Mouse (Mus musculus) hindbrain, embryonic 11.5 days (tissue): ENCODE results near the gene Gpr87. TPM values are rescaled to one million over a fixed set of nuclear protein-coding genes. Genes with fewer than 3 reads are reported as not detected.

Experiments used
- ATAC-seq: fragments of 200-750 bp; cut with Nextera tagmentation; 2 replicates; pipeline ENCODE4 v1.8.0; 2017; ENCODE audit warnings: mild to moderate bottlenecking, moderate TSS enrichment, moderate library complexity; ENCODE audit not compliant: low FRiP score
- DNase-seq: peaks from one replicate; pipeline ENCODE4 v3.0.0-alpha.2; 2015; ENCODE audit warnings: low spot score
- H3K27ac ChIP-seq: fragments of 300-500 bp; sonication (generic); 2 replicates; pipeline ENCODE4 v1.5.1; 2014; ENCODE audit warnings: mild to moderate bottlenecking, low read depth, low read length
- H3K27me3 ChIP-seq: fragments of 300-500 bp; sonication (generic); 2 replicates; pipeline ENCODE4 v1.6.1; 2014; ENCODE audit warnings: mild to moderate bottlenecking, low read length, moderate library complexity, mixed read lengths; ENCODE audit not compliant: control insufficient read depth, insufficient read depth
- H3K36me3 ChIP-seq: fragments of 300-500 bp; sonication (generic); 2 replicates; pipeline ENCODE4 v1.6.1; 2014; ENCODE audit warnings: mild to moderate bottlenecking, low read length, moderate library complexity, mixed read lengths; ENCODE audit not compliant: control insufficient read depth, insufficient read depth
- H3K4me1 ChIP-seq: fragments of 300-500 bp; sonication (generic); replicated peaks from 2 replicates; pipeline ENCODE4 v1.6.1; 2014; ENCODE audit warnings: low read length, mixed read lengths; ENCODE audit not compliant: control insufficient read depth, insufficient read depth
- H3K4me2 ChIP-seq: fragments of 300-500 bp; sonication (generic); replicated peaks from 2 replicates; pipeline ENCODE4 v1.6.1; 2014; ENCODE audit warnings: mild to moderate bottlenecking, low read depth, low read length
- H3K4me3 ChIP-seq: fragments of 300-500 bp; sonication (generic); 2 replicates; pipeline ENCODE4 v1.5.1; 2014; ENCODE audit warnings: low read depth, low read length
- H3K9ac ChIP-seq: fragments of 300-500 bp; sonication (generic); 2 replicates; pipeline ENCODE4 v1.6.1; 2014; ENCODE audit warnings: low read depth, low read length
- H3K9me3 ChIP-seq: fragments of 300-500 bp; sonication (generic); 2 replicates; pipeline ENCODE4 v1.6.1; 2016; ENCODE audit warnings: low read length; ENCODE audit not compliant: control insufficient read depth
- WGBS: fragments of 180-500 bp; shearing (Covaris S2); extraction: QIAGEN DNeasy Blood & Tissue Kit; methylation state at CpG from one replicate; pipeline ENCODE4 v1.1.7; 2014; 5-methylcytosine and 5-hydroxymethylcytosine counted together
- polyA plus RNA-seq: library from polyadenylated mRNA; unstranded; fragments of >200 nt; fragmentation: Nextera tagmentation; extraction: Ambion mirVana; gene quantifications from 2 replicates; pipeline ENCODE4 v1.2.1, GENCODE M21; 2014

Gpr87 gene
- polyA plus RNA-seq, 1 experiment from 2014 or later, result not detected

- DNase-seq, result no peak
- H3K4me3 ChIP-seq, result no peak overlapping the region
- H3K36me3 ChIP-seq, result no peaks in the 10 kb centered on the region
- 83% methylated on average over 8 of the region's 8 CpGs for WGBS
- H3K9ac ChIP-seq, result no peak overlapping the region
- ATAC-seq, result no peak
- H3K4me2 ChIP-seq, result no peak overlapping the region
- H3K27ac ChIP-seq, result no peak overlapping the region
- no peaks in the 10 kb centered on the region for H3K9me3 ChIP-seq
- no peaks in the 10 kb centered on the region for H3K27me3 ChIP-seq
- no peaks in the 10 kb centered on the region for H3K4me1 ChIP-seq
These were observed 9.1 kb upstream of the Gpr87 start for GRCm38 (mm10) chr3:59203802-59204520.

- no peak overlapping the region for H3K9ac ChIP-seq
- ATAC-seq, result no peak
- H3K27ac ChIP-seq, result no peak overlapping the region
- H3K9me3 ChIP-seq, result no peaks in the 10 kb centered on the region
- H3K4me1 ChIP-seq, result no peaks in the 10 kb centered on the region
- H3K4me3 ChIP-seq, result no peak overlapping the region
- no peaks in the 10 kb centered on the region for H3K36me3 ChIP-seq
- no peak overlapping the region for H3K4me2 ChIP-seq
- DNase-seq, result no peak
- WGBS, result 85% methylated on average over 4 of the region's 4 CpGs
- H3K27me3 ChIP-seq, result no peaks in the 10 kb centered on the region
These were observed 2.5 kb upstream of the Gpr87 start for GRCm38 (mm10) chr3:59197329-59197948.

GRCm38 (mm10) chr3:59194099-59194498 lies 805 bp downstream of the Gpr87 start:
- Histone ChIP-seq H3K4me2 (no peak overlapping the region), H3K9ac (no peak overlapping the region), H3K36me3 (no peaks in the 10 kb centered on the region), H3K9me3 (no peaks in the 10 kb centered on the region), H3K27me3 (no peaks in the 10 kb centered on the region), H3K4me1 (no peaks in the 10 kb centered on the region), H3K27ac (no peak overlapping the region), H3K4me3 (no peak overlapping the region)
- DNase-seq, result no peak
- no peak for ATAC-seq
- 90% methylated on average over 7 of the region's 7 CpGs for WGBS

- ATAC-seq, result no peak
- 97% methylated on average over 6 of the region's 6 CpGs for WGBS
- Histone ChIP-seq H3K27me3 (no peaks in the 10 kb centered on the region), H3K4me2 (no peak overlapping the region), H3K9me3 (no peaks in the 10 kb centered on the region), H3K4me1 (no peaks in the 10 kb centered on the region), H3K9ac (no peak overlapping the region), H3K4me3 (no peak overlapping the region), H3K27ac (no peak overlapping the region), H3K36me3 (no peaks in the 10 kb centered on the region)
- DNase-seq, result no peak
These were observed 3.2 kb downstream of the Gpr87 start for GRCm38 (mm10) chr3:59191674-59192073.

GRCm38 (mm10) chr3:59187336-59187735 lies 7.6 kb downstream of the Gpr87 start:
- Histone ChIP-seq H3K4me2 (no peak overlapping the region), H3K4me1 (no peaks in the 10 kb centered on the region), H3K4me3 (no peak overlapping the region), H3K27me3 (no peaks in the 10 kb centered on the region), H3K36me3 (no peaks in the 10 kb centered on the region), H3K9me3 (no peaks in the 10 kb centered on the region), H3K9ac (no peak overlapping the region), H3K27ac (no peak overlapping the region)
- ATAC-seq (no peak), DNase-seq (no peak)
- WGBS, result 86% methylated on average over 4 of the region's 4 CpGs

- DNase-seq (no peak), ATAC-seq (no peak)
- Histone ChIP-seq H3K4me2 (no peak overlapping the region), H3K27ac (no peak overlapping the region), H3K36me3 (no peaks in the 10 kb centered on the region), H3K9me3 (no peaks in the 10 kb centered on the region), H3K9ac (no peak overlapping the region), H3K4me1 (no peaks in the 10 kb centered on the region), H3K4me3 (no peak overlapping the region), H3K27me3 (no peaks in the 10 kb centered on the region)
- WGBS, result 89% methylated on average over 4 of the region's 4 CpGs
These were observed 9.2 kb downstream of the Gpr87 start for GRCm38 (mm10) chr3:59185662-59186061.

GRCm38 (mm10) chr3:59182129-59182528 lies 12.8 kb downstream of the Gpr87 start:
- Histone ChIP-seq H3K4me3 (no peak overlapping the region), H3K36me3 (no peaks in the 10 kb centered on the region), H3K4me2 (no peak overlapping the region), H3K27me3 (no peaks in the 10 kb centered on the region), H3K27ac (no peak overlapping the region), H3K4me1 (no peaks in the 10 kb centered on the region), H3K9me3 (no peaks in the 10 kb centered on the region), H3K9ac (no peak overlapping the region)
- DNase-seq (no peak), ATAC-seq (no peak)

- Histone ChIP-seq H3K27me3 (no peaks in the 10 kb centered on the region), H3K4me2 (no peak overlapping the region), H3K4me1 (no peaks in the 10 kb centered on the region), H3K9ac (no peak overlapping the region), H3K27ac (no peak overlapping the region), H3K9me3 (no peaks in the 10 kb centered on the region), H3K36me3 (no peaks in the 10 kb centered on the region), H3K4me3 (no peak overlapping the region)
- 62% methylated on average over 5 of the region's 5 CpGs for WGBS
- ATAC-seq (no peak), DNase-seq (no peak)
These were observed 13.8 kb downstream of the Gpr87 start for GRCm38 (mm10) chr3:59181134-59181533.

- DNase-seq, result no peak
- no peak overlapping the region for H3K27ac ChIP-seq
- no peak overlapping the region for H3K4me3 ChIP-seq
- H3K9me3 ChIP-seq, result no peaks in the 10 kb centered on the region
- H3K9ac ChIP-seq, result no peak overlapping the region
- H3K36me3 ChIP-seq, result no peaks in the 10 kb centered on the region
- no peaks in the 10 kb centered on the region for H3K27me3 ChIP-seq
- 79% methylated on average over 5 of the region's 5 CpGs for WGBS
- ATAC-seq, result no peak
- H3K4me1 ChIP-seq, result no peaks in the 10 kb centered on the region
- no peak overlapping the region for H3K4me2 ChIP-seq
These were observed 18.0 kb downstream of the Gpr87 start for GRCm38 (mm10) chr3:59176871-59177270.
